Mouse (Mus musculus): ENCODE data around the gene D11Wsu47e. TPM values are rescaled to one million over a fixed set of nuclear protein-coding genes. Genes with fewer than 3 reads are reported as not detected.
A peak's percentile ranks its signal among the peaks of the same experiment; 100 is the strongest.

Gene D11Wsu47e
- total and polyA plus RNA-seq, 3 experiments, result 4.7 to 6.4 (median 5.8) TPM

- peak within 1 kb of the TSS; percentile 100 for H3K4me3 ChIP-seq
- peak within 1 kb of the TSS; percentile 97 for H3K9ac ChIP-seq (ENCODE audit: low read depth, low read length)
- TF ChIP-seq POLR2A (IDR thresholded peaks at IDR 0.05; ENCODE audit: insufficient read depth, low read depth, low read length), result no peak
- no peak for TF ChIP-seq EP300 (IDR thresholded peaks at IDR 0.05; ENCODE audit: insufficient read depth, low read depth, low read length)
- TF ChIP-seq CTCF (IDR thresholded peaks at IDR 0.05), result no peak
- H3K79me2 ChIP-seq (replicated peaks; ENCODE audit: control insufficient read depth, insufficient read depth, low read length), result no peaks in the 10 kb centered on the region
- DNase-seq, result no peak
- intact Hi-C loops (cut with DNase I), result loop anchor here (1.0 to 2.0 kb wide), 2 partner anchors 35 to 162 kb away; partner anchors contain the start of genes D11Wsu47e and Fam104a
- no peaks in the 10 kb centered on the region for H3K27me3 ChIP-seq (ENCODE audit: control insufficient read depth, insufficient read depth, low read length)
- H3K27ac ChIP-seq, result peak within 1 kb of the TSS; percentile 96
- WGBS, result 41% methylated on average over 26 of the region's 26 CpGs
- no peaks in the 10 kb centered on the region for H3K36me3 ChIP-seq (ENCODE audit: control insufficient read depth, insufficient read depth, low read length)
- peaks cover 1% of the 10 kb centered on the region; the same call in 1 of the 2 replicates for H3K4me1 ChIP-seq (ENCODE audit: control insufficient read depth, insufficient read depth, low read length)
Observed at GRCm38 (mm10) chr11:113648690-113649352, 35.4 kb upstream of the D11Wsu47e start, which contains the start of gene Cog1. TSS of gene Cog1 (plus strand) at chr11:113649169.

GRCm38 (mm10) chr11:113649353-113650210, 34.6 kb upstream of the D11Wsu47e start, which contains the start of gene Slc39a11:
TSS of gene Slc39a11 (minus strand) at chr11:113650079.
- Histone ChIP-seq H3K9ac (ENCODE audit: low read depth, low read length) (peak within 1 kb of the TSS; percentile 97), H3K27me3 (ENCODE audit: control insufficient read depth, insufficient read depth, low read length) (no peaks in the 10 kb centered on the region), H3K79me2 (replicated peaks; ENCODE audit: control insufficient read depth, insufficient read depth, low read length) (no peaks in the 10 kb centered on the region), H3K4me1 (ENCODE audit: control insufficient read depth, insufficient read depth, low read length) (peaks cover 1% of the 10 kb centered on the region; the same call in 1 of the 2 replicates), H3K4me3 (peak within 1 kb of the TSS; percentile 100), H3K27ac (peak within 1 kb of the TSS; percentile 96), H3K36me3 (ENCODE audit: control insufficient read depth, insufficient read depth, low read length) (no peaks in the 10 kb centered on the region)
- DNase-seq, result peak; percentile 81 to 82
- TF ChIP-seq POLR2A (IDR thresholded peaks at IDR 0.05; ENCODE audit: insufficient read depth, low read depth, low read length) (peak; percentile 72), CTCF (IDR thresholded peaks at IDR 0.05) (no peak), EP300 (IDR thresholded peaks at IDR 0.05; ENCODE audit: insufficient read depth, low read depth, low read length) (0 out of 2 replicates have a peak, but pooled peaks have one; percentile 34)
- WGBS, result under 1% methylated on average over 91 of the region's 91 CpGs
- intact Hi-C loops (cut with DNase I), result loop anchor here (1.0 to 2.0 kb wide), 2 partner anchors 35 to 161 kb away; partner anchors contain the start of genes D11Wsu47e and Fam104a

DNA sequence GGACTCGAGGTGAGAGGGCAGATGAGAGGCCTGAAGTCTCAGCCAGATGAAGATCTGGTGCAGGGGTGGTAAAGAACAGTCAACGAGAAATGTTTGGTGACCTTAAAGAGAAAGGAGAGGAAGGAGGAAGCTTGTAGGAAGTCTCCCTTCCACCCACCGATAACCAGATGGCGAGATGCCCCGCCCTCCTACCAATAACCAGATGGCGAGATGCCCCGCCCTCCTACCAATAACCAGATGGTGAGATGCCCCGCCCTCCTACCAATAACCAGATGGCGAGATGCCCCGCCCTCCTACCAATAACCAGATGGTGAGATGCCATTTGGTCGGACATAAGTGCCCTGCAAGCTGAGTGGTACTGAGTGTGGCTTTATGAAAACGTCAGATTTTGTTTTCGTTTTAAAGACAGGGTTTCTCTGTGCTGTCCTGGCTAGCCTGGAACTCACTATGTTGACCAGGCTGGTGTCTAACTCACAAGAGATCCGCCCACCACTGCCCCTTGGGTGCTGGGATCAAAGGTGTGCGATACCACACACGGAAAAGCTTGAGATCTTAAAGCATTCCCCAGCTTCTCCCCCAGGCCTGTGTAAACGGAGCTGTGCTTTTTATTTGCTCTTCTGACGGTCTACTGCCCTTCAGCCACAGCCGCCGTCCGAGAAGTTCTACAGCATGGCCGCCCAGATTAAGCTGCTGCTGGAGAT, 32.9 kb upstream of the D11Wsu47e start:
- H3K27ac ChIP-seq, result no peak overlapping the region
- TF ChIP-seq POLR2A (IDR thresholded peaks at IDR 0.05; ENCODE audit: insufficient read depth, low read depth, low read length), result no peak
- TF ChIP-seq EP300 (IDR thresholded peaks at IDR 0.05; ENCODE audit: insufficient read depth, low read depth, low read length), result no peak
- TF ChIP-seq CTCF (IDR thresholded peaks at IDR 0.05), result no peak
- DNase-seq, result no peak
- no peak overlapping the region for H3K9ac ChIP-seq (ENCODE audit: low read depth, low read length)
- H3K36me3 ChIP-seq (ENCODE audit: control insufficient read depth, insufficient read depth, low read length), result no peaks in the 10 kb centered on the region
- intact Hi-C loops (cut with DNase I), result no loop called here
- no peaks in the 10 kb centered on the region for H3K27me3 ChIP-seq (ENCODE audit: control insufficient read depth, insufficient read depth, low read length)
- 69% methylated on average over 22 of the region's 22 CpGs for WGBS
- H3K4me3 ChIP-seq, result no peak overlapping the region
- peaks cover 1% of the 10 kb centered on the region; the same call in 1 of the 2 replicates for H3K4me1 ChIP-seq (ENCODE audit: control insufficient read depth, insufficient read depth, low read length)
- no peaks in the 10 kb centered on the region for H3K79me2 ChIP-seq (replicated peaks; ENCODE audit: control insufficient read depth, insufficient read depth, low read length)

DNA sequence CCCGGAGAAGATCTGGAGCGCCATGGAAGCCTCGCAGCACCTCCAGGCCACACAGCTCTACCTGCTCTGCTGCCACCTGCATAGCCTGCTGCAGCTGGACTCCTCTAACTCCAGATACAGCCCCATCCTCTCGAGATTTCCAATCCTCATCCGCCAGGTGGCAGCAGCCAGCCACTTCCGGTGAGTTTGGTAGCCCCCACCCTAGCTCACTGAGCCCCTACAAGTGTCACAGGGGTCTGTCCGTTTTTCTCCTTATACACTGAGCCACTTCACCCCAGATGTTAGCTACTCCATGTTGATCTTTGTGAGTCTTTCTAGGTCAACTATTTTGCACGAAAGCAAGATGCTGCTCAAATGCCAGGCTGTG, 32.3 kb upstream of the D11Wsu47e start:
- intact Hi-C loops (cut with DNase I), result no loop called here
- Histone ChIP-seq H3K9ac (ENCODE audit: low read depth, low read length) (no peak overlapping the region), H3K36me3 (ENCODE audit: control insufficient read depth, insufficient read depth, low read length) (no peaks in the 10 kb centered on the region), H3K4me3 (no peak overlapping the region), H3K4me1 (ENCODE audit: control insufficient read depth, insufficient read depth, low read length) (peaks cover 1% of the 10 kb centered on the region; the same call in 1 of the 2 replicates), H3K79me2 (replicated peaks; ENCODE audit: control insufficient read depth, insufficient read depth, low read length) (no peaks in the 10 kb centered on the region), H3K27ac (no peak overlapping the region), H3K27me3 (ENCODE audit: control insufficient read depth, insufficient read depth, low read length) (no peaks in the 10 kb centered on the region)
- 63% methylated on average over 8 of the region's 8 CpGs for WGBS
- no peak for TF ChIP-seq EP300 (IDR thresholded peaks at IDR 0.05; ENCODE audit: insufficient read depth, low read depth, low read length)
- TF ChIP-seq CTCF (IDR thresholded peaks at IDR 0.05), result peak; percentile 53
- TF ChIP-seq POLR2A (IDR thresholded peaks at IDR 0.05; ENCODE audit: insufficient read depth, low read depth, low read length), result no peak
- DNase-seq, result peak in 1 of 2 experiments; percentile 46

GRCm38 (mm10) chr11:113652516-113652915, 31.7 kb upstream of the D11Wsu47e start:
- Histone ChIP-seq H3K4me3 (no peak overlapping the region), H3K9ac (ENCODE audit: low read depth, low read length) (no peak overlapping the region), H3K79me2 (replicated peaks; ENCODE audit: control insufficient read depth, insufficient read depth, low read length) (no peaks in the 10 kb centered on the region), H3K27me3 (ENCODE audit: control insufficient read depth, insufficient read depth, low read length) (no peaks in the 10 kb centered on the region), H3K4me1 (ENCODE audit: control insufficient read depth, insufficient read depth, low read length) (peaks cover 1% of the 10 kb centered on the region; the same call in 1 of the 2 replicates), H3K36me3 (ENCODE audit: control insufficient read depth, insufficient read depth, low read length) (no peaks in the 10 kb centered on the region), H3K27ac (no peak overlapping the region)
- intact Hi-C loops (cut with DNase I), result no loop called here
- no peak for DNase-seq
- WGBS, result 91% methylated on average over 6 of the region's 6 CpGs
- no peak for TF ChIP-seq POLR2A (IDR thresholded peaks at IDR 0.05; ENCODE audit: insufficient read depth, low read depth, low read length)
- no peak for TF ChIP-seq EP300 (IDR thresholded peaks at IDR 0.05; ENCODE audit: insufficient read depth, low read depth, low read length)
- TF ChIP-seq CTCF (IDR thresholded peaks at IDR 0.05), result no peak

Measured in heart, adult 2 months (tissue).